Mouse (Mus musculus) thymus, adult 2 months (tissue): ENCODE data around the gene Cacna1c.

Experiments used
- CTCF ChIP-seq: fragments of 200-500 bp; IDR thresholded peaks from 2 replicates; pipeline ENCODE4 v1.5.1; 2012; ENCODE audit warnings: mild to moderate bottlenecking, control low read depth, low read length, moderate library complexity, borderline replicate concordance; ENCODE audit not compliant: control insufficient read depth, poor library complexity, insufficient read depth; ENCODE audit errors: extremely low read depth
- POLR2A ChIP-seq: fragments of 200-500 bp; IDR thresholded peaks from 2 replicates; pipeline ENCODE4 v1.6.1; 2012; ENCODE audit warnings: mild to moderate bottlenecking, low read length, control low read depth, moderate library complexity; ENCODE audit not compliant: control insufficient read depth, poor library complexity, insufficient read depth; ENCODE audit errors: extremely low read depth

GRCm38 (mm10) chr6:118950190-118950589 is 246.0 kb downstream of the Cacna1c start:
- TF ChIP-seq POLR2A = no peak
- no peak for TF ChIP-seq CTCF
